7 mouse cellular contexts compared by ENCODE assay signal in the genomic region with DNA sequence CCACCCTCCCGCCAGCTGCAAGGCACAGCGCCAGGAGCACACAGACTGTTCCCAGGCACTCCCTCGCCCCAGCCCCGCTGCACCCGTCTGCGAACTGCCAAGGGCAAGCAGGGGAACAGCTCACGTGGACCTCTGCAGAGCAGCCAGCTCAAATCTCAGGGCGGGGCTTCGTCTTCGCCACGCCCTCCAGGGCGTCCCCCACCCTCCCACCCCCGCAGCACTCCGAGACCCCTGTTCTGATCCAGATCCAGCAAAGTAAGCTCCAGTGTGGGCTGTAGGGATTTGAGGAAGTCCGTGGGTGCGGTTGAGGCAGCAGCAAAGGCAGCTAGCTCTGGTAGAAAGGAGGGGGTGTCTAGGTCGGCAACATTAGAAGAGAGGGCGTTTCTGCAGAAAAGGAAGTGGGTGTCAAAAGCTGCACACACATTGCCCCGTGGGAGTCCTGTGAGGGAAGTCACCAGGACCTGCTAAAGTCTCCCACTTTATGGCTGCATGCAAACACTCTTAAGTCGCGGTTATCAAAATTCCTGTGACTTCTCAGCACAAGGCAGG.
DNase-seq lines count a peak whose midpoint lies in the region; ATAC-seq lines count a peak whose summit lies in the region.

No protein-coding gene starts in this region.

- H3K27me3 ChIP-seq in limb, embryonic 12.5 days = no peaks in the 10 kb centered on the region
- no peaks in the 10 kb centered on the region for H3K27me3 ChIP-seq in midbrain, embryonic 14.5 days (ENCODE audit: control insufficient read depth, insufficient read depth, low read length)

- H3K9me3 ChIP-seq in limb, embryonic 12.5 days = no peaks in the 10 kb centered on the region
- no peaks in the 10 kb centered on the region for H3K9me3 ChIP-seq in midbrain, embryonic 14.5 days (ENCODE audit: control insufficient read depth, low read length)

- H3K9ac ChIP-seq in limb, embryonic 12.5 days (replicated peaks) = peak overlapping the region; percentile 24; the same call in 1 of the 2 replicates
- H3K9ac ChIP-seq in midbrain, embryonic 14.5 days (replicated peaks; ENCODE audit: low read length) = peak overlapping the region; percentile 31

- DNase-seq in adrenal gland, adult 18-20 months (ENCODE audit: low spot score in 2 of 2) = peak; percentile 79
- peak; percentile 86 for DNase-seq in embryo, embryonic 11 days
- peak; percentile 91 for DNase-seq in kidney, adult 11 months
- peak; percentile 77 for DNase-seq in midbrain, embryonic 14.5 days
- DNase-seq in spleen, postnatal 14 days (ENCODE audit: low spot score in 2 of 2) = peak; percentile 41 to 43

- peak overlapping the region; percentile 69 for H3K27ac ChIP-seq in limb, embryonic 12.5 days
- 0 out of 2 replicates have a peak overlapping the region, but pooled peaks have one; percentile 8 for H3K27ac ChIP-seq in midbrain, embryonic 14.5 days (replicated peaks; ENCODE audit: low read depth, low read length)

- ATAC-seq in granulocyte monocyte progenitor cell, adult 5-6 weeks (replicated peaks; ENCODE audit: poor library complexity, severe bottlenecking) = peak; percentile 72
- ATAC-seq in limb, embryonic 12.5 days (ENCODE audit: insufficient number of reproducible peaks, insufficient read depth, low FRiP score, low TSS enrichment, low read depth) = peak; percentile 87
- ATAC-seq in midbrain, embryonic 14.5 days (ENCODE audit: low FRiP score, low TSS enrichment) = peak; percentile 84

- H3K4me2 ChIP-seq in limb, embryonic 12.5 days = peak overlapping the region; percentile 61
- peak overlapping the region; percentile 66 for H3K4me2 ChIP-seq in midbrain, embryonic 14.5 days (ENCODE audit: low read length)

- peak overlapping the region; percentile 36 for H3K4me3 ChIP-seq in limb, embryonic 12.5 days (replicated peaks)
- H3K4me3 ChIP-seq in midbrain, embryonic 14.5 days (replicated peaks; ENCODE audit: low read depth, low read length) = peak overlapping the region; percentile 33

- peaks cover 24% of the 10 kb centered on the region for H3K4me1 ChIP-seq in limb, embryonic 12.5 days (replicated peaks)
- peaks cover 6% of the 10 kb centered on the region; the same call in 1 of the 2 replicates for H3K4me1 ChIP-seq in midbrain, embryonic 14.5 days (ENCODE audit: control insufficient read depth, insufficient read depth, low read length)

- no peaks in the 10 kb centered on the region for H3K36me3 ChIP-seq in limb, embryonic 12.5 days
- no peaks in the 10 kb centered on the region for H3K36me3 ChIP-seq in midbrain, embryonic 14.5 days (ENCODE audit: control insufficient read depth, insufficient read depth, low read length)

- WGBS in limb, embryonic 12.5 days = 2% methylated on average over 21 of the region's 21 CpGs
- 2% methylated on average over 21 of the region's 21 CpGs for WGBS in midbrain, embryonic 14.5 days

Comparison
In these comparisons a context has a peak if more than half of its experiments do, and no peak if none do; other contexts are left out.
1. Peak in every context shown above with its lines: DNase-seq, ATAC-seq, H3K4me3 ChIP-seq and H3K27ac ChIP-seq.